Mouse (Mus musculus) kidney, embryonic 16.5 days (tissue): ENCODE measurements around the gene Hmgcll1. TPM values are rescaled to one million over a fixed set of nuclear protein-coding genes. Genes with fewer than 3 reads are reported as not detected.
"Not testable (repeated sequence)": the region's sequence is repeated elsewhere in the genome, so short reads cannot be mapped to it uniquely, and the experiment has no call there.

Source experiments
- ATAC-seq: fragments of 200-750 bp; cut with Nextera tagmentation; 2 replicates; pipeline ENCODE4 v1.8.0; 2017; ENCODE audit warnings: moderate TSS enrichment; ENCODE audit not compliant: low FRiP score, low TSS enrichment
- H3K27ac ChIP-seq: fragments of 300-500 bp; sonication (generic); 2 replicates; pipeline ENCODE4 v1.5.1; 2014; ENCODE audit warnings: low read length
- H3K27me3 ChIP-seq: fragments of 300-500 bp; sonication (generic); 2 replicates; pipeline ENCODE4 v1.6.1; 2014; ENCODE audit warnings: low read length, control low read depth, mixed read lengths; ENCODE audit not compliant: insufficient read depth
- H3K36me3 ChIP-seq: fragments of 300-500 bp; sonication (generic); 2 replicates; pipeline ENCODE4 v1.6.1; 2014; ENCODE audit warnings: low read length, control low read depth, mixed read lengths; ENCODE audit not compliant: insufficient read depth
- H3K4me1 ChIP-seq: fragments of 300-500 bp; sonication (generic); 2 replicates; pipeline ENCODE4 v1.6.1; 2014; ENCODE audit warnings: low read length, control low read depth, mixed read lengths; ENCODE audit not compliant: insufficient read depth
- H3K4me2 ChIP-seq: fragments of 300-500 bp; sonication (generic); replicated peaks from 2 replicates; pipeline ENCODE4 v1.6.1; 2014; ENCODE audit warnings: low read depth, low read length
- H3K4me3 ChIP-seq: fragments of 300-500 bp; sonication (generic); 2 replicates; pipeline ENCODE4 v1.5.1; 2014; ENCODE audit warnings: mild to moderate bottlenecking, low read length
- H3K9ac ChIP-seq: fragments of 300-500 bp; sonication (generic); replicated peaks from 2 replicates; pipeline ENCODE4 v1.6.1; 2014; ENCODE audit warnings: low read length
- H3K9me3 ChIP-seq: fragments of 300-500 bp; sonication (generic); 2 replicates; pipeline ENCODE4 v1.6.1; 2016; ENCODE audit warnings: low read length, control low read depth
- WGBS: fragments of 180-500 bp; shearing (Covaris S2); extraction: QIAGEN DNeasy Blood & Tissue Kit; methylation state at CpG from one replicate; pipeline ENCODE4 v1.1.7; 2014; 5-methylcytosine and 5-hydroxymethylcytosine counted together
- polyA plus RNA-seq: library from polyadenylated mRNA; unstranded; fragments of >200 nt; fragmentation: Nextera tagmentation; extraction: Ambion mirVana; gene quantifications from 2 replicates; pipeline ENCODE4 v1.2.1, GENCODE M21; 2015

Gene Hmgcll1
- polyA plus RNA-seq, 1 experiment from 2014 or later, result 3.1 TPM

GRCm38 (mm10) chr9:76043341-76043740 lies 28.7 kb downstream of the Hmgcll1 start:
- peaks cover 4% of the 10 kb centered on the region; the same call in 1 of the 2 replicates for H3K4me1 ChIP-seq
- no peak overlapping the region for H3K9ac ChIP-seq
- no peaks in the 10 kb centered on the region for H3K9me3 ChIP-seq
- WGBS, result 57% methylated on average over 5 of the region's 5 CpGs
- no peak for ATAC-seq
- no peaks in the 10 kb centered on the region for H3K36me3 ChIP-seq
- no peak overlapping the region for H3K4me3 ChIP-seq
- no peaks in the 10 kb centered on the region for H3K27me3 ChIP-seq
- H3K27ac ChIP-seq, result no peak overlapping the region
- no peak overlapping the region for H3K4me2 ChIP-seq

- H3K27me3 ChIP-seq, result no peaks in the 10 kb centered on the region
- H3K27ac ChIP-seq, result no peak overlapping the region
- WGBS, result 63% methylated on average over 3 of the region's 3 CpGs
- no peaks in the 10 kb centered on the region for H3K36me3 ChIP-seq
- no peak overlapping the region for H3K4me2 ChIP-seq
- no peaks in the 10 kb centered on the region for H3K9me3 ChIP-seq
- H3K4me1 ChIP-seq, result no peaks in the 10 kb centered on the region
- no peak overlapping the region for H3K4me3 ChIP-seq
- no peak overlapping the region for H3K9ac ChIP-seq
- ATAC-seq, result no peak
These were observed 46.3 kb downstream of the Hmgcll1 start for GRCm38 (mm10) chr9:76060935-76061334.

DNA sequence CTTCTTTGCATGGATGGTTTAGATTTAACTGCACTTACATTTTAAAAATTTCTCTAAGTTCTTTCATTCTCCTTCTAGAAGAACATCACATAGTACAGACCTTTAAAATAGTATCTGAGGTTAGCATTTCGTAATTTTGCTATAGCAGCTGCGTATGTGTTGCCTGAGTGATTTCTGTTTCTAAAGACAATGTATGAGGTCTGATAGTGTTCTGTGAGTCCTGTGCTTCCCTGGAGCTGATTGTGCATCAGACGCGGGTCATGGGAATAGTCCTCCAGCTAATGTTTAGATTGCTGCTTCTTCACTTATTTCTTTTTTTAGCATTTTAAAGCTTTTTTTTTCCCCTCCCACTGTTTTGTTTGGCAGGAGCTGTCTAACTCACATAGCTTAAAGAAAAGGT lies 46.8 kb downstream of the Hmgcll1 start:
- Histone ChIP-seq H3K4me3 (no peak overlapping the region), H3K27me3 (no peaks in the 10 kb centered on the region), H3K27ac (no peak overlapping the region), H3K36me3 (no peaks in the 10 kb centered on the region), H3K4me2 (no peak overlapping the region), H3K9ac (no peak overlapping the region), H3K9me3 (no peaks in the 10 kb centered on the region), H3K4me1 (no peaks in the 10 kb centered on the region)
- WGBS, result 60% methylated on average over 4 of the region's 4 CpGs
- ATAC-seq, result no peak

GRCm38 (mm10) chr9:76064164-76064563 lies 49.5 kb downstream of the Hmgcll1 start:
- Histone ChIP-seq H3K9me3 (no peaks in the 10 kb centered on the region), H3K4me3 (no peak overlapping the region), H3K9ac (no peak overlapping the region), H3K27me3 (no peaks in the 10 kb centered on the region), H3K4me1 (no peaks in the 10 kb centered on the region), H3K4me2 (no peak overlapping the region), H3K27ac (no peak overlapping the region), H3K36me3 (no peaks in the 10 kb centered on the region)
- 64% methylated on average over 2 of the region's 2 CpGs for WGBS
- no peak for ATAC-seq

- WGBS, result 49% methylated on average over 2 of the region's 2 CpGs
These were observed 76.9 kb downstream of the Hmgcll1 start for GRCm38 (mm10) chr9:76091561-76091960.

GRCm38 (mm10) chr9:76097221-76097620 lies 82.6 kb downstream of the Hmgcll1 start:
- Histone ChIP-seq H3K9ac (no peak overlapping the region), H3K27ac (no peak overlapping the region), H3K36me3 (no peaks in the 10 kb centered on the region), H3K27me3 (no peaks in the 10 kb centered on the region), H3K4me1 (no peaks in the 10 kb centered on the region), H3K4me3 (no peak overlapping the region), H3K9me3 (no peaks in the 10 kb centered on the region), H3K4me2 (no peak overlapping the region)
- 63% methylated on average over 5 of the region's 5 CpGs for WGBS
- no peak for ATAC-seq

More at GRCm38 (mm10) chr9:76091561-76091960, 76.9 kb downstream of the Hmgcll1 start:
- no peak overlapping the region for H3K9ac ChIP-seq
- no peak overlapping the region for H3K4me3 ChIP-seq
- H3K9me3 ChIP-seq, result no peaks in the 10 kb centered on the region
- H3K27me3 ChIP-seq, result no peaks in the 10 kb centered on the region
- no peak overlapping the region for H3K4me2 ChIP-seq
- no peak overlapping the region for H3K27ac ChIP-seq
- no peaks in the 10 kb centered on the region for H3K4me1 ChIP-seq
- no peak for ATAC-seq
- no peaks in the 10 kb centered on the region for H3K36me3 ChIP-seq

DNA sequence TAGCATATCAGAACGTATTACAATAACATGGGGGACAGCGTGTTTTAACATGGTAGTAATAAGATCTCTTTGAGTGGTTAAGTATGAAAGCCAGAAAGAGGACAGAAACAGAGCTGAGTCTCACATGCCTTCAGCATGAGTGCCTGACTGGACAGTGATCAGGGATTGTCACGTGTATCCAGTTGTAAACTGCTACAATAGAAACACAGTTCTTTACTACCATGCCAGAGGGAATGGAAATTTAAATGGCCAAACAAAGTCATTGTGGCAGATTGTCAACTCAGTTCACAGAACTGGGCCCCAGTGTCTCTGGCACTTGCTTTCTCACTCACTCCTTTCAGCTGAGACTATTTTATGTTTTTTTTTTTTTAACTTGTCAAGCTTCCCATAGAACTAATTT lies 85.3 kb downstream of the Hmgcll1 start:
- Histone ChIP-seq H3K4me3 (no peak overlapping the region), H3K27ac (no peak overlapping the region), H3K9me3 (no peaks in the 10 kb centered on the region), H3K9ac (no peak overlapping the region), H3K4me2 (no peak overlapping the region), H3K27me3 (no peaks in the 10 kb centered on the region), H3K36me3 (no peaks in the 10 kb centered on the region), H3K4me1 (no peaks in the 10 kb centered on the region)
- WGBS, result 71% methylated on average over 3 of the region's 3 CpGs
- no peak for ATAC-seq

DNA sequence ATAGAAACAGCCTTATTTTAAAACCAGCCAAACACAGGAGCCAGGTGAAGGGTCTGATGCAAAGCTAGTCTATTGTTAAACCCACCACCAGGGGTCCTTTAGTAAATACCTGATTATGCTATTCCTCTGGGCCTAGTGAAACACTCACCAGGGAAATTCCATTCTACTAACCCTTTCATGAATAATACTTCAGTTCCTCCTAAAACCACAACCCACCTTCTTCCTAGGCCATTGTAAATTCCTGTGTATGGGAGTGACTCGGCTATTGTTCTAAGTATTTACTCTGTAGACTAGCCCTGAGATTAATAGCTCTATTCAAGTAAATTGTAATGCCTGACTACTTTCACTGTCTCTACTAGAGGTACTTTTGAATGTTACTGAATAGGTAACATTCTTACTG lies 89.8 kb downstream of the Hmgcll1 start:
- ATAC-seq, H3K36me3 ChIP-seq, H3K9me3 ChIP-seq, H3K27me3 ChIP-seq, H3K4me1 ChIP-seq, H3K4me3 ChIP-seq, H3K4me2 ChIP-seq, H3K9ac ChIP-seq, H3K27ac ChIP-seq: not testable (repeated sequence)
- WGBS, result 75% methylated on average over 1 of the region's 1 CpGs

DNA sequence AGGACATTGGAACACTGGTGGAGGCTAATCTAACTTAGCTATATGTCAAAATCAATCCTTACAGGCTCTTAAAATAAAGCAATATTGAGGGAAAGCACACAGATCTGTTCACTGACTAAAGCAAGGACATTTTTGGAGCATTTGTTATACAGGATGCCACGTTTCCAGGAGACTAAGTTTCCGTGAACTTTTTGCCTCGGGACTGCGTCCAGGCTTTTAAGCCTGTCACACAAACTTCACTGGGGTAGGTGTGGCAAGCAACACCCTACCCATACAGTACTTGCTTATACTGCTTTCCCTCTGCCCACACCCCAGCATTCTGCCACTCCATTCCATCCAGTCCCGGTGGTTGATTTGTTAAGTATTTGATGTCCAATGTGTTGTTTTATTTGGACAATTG lies 90.2 kb downstream of the Hmgcll1 start:
- WGBS, result 90% methylated on average over 5 of the region's 5 CpGs
- Histone ChIP-seq H3K4me1 (no peaks in the 10 kb centered on the region), H3K27me3 (no peaks in the 10 kb centered on the region), H3K9ac (no peak overlapping the region), H3K36me3 (no peaks in the 10 kb centered on the region), H3K27ac (no peak overlapping the region), H3K4me2 (no peak overlapping the region), H3K9me3 (no peaks in the 10 kb centered on the region), H3K4me3 (no peak overlapping the region)
- no peak for ATAC-seq

DNA sequence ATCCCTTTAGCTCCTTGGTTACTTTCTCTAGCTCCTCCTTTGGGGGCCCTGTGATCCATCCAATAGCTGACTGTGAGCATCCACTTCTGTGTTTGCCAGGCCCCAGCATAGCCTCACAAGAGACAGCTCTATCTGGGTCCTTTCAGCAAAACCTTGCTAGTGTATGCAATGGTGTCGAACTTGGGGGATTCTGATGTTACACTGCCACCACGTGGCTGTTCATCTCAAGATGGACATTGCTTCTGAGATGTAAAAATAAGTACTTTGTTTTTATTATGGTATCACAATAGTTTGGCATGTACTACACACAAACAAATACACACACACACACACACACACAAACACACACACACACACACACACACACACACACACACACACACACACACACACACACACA lies 108.2 kb downstream of the Hmgcll1 start:
- H3K36me3 ChIP-seq, H3K9ac ChIP-seq, H3K4me2 ChIP-seq, H3K9me3 ChIP-seq, ATAC-seq, H3K27me3 ChIP-seq, H3K4me1 ChIP-seq, H3K27ac ChIP-seq, H3K4me3 ChIP-seq: not testable (repeated sequence)
- 2% methylated on average over 2 of the region's 2 CpGs for WGBS

DNA sequence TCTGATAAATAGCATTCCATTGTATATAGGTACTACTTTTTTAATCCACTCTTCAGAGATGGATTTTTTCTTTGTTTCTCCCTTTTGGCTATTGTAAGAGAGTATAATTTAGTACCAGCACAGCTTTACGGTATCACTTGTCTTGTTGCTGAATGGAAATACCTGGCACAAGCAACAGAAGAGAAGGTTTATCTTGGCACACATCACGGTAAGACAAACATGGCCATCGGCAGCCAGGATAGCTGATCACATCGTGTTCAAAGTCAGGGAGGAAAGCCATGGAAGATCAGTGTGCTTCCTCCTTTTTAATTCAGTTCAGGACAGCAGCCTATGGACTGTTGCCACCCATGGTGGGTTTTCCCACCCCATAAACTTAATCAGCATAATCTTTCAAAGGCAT lies 109.6 kb downstream of the Hmgcll1 start:
- Histone ChIP-seq H3K4me3 (no peak overlapping the region), H3K9me3 (no peaks in the 10 kb centered on the region), H3K27ac (no peak overlapping the region), H3K4me1 (no peaks in the 10 kb centered on the region), H3K9ac (no peak overlapping the region), H3K27me3 (no peaks in the 10 kb centered on the region), H3K36me3 (no peaks in the 10 kb centered on the region), H3K4me2 (no peak overlapping the region)
- ATAC-seq, result no peak
- 63% methylated on average over 4 of the region's 4 CpGs for WGBS
